Mouse (Mus musculus) left cerebral cortex, postnatal 36 days (tissue): ENCODE measurements around the gene Ifi47. TPM values are rescaled to one million over a fixed set of nuclear protein-coding genes. Genes with fewer than 3 reads are reported as not detected.
"Not testable (repeated sequence)": the region's sequence is repeated elsewhere in the genome, so short reads cannot be mapped to it uniquely, and the experiment has no call there.

Experiments used
- DNase-seq, 2 experiments: peaks; one replicate each; pipeline ENCODE4 v3.0.0; 2021 to 2022; ENCODE audit warnings: low spot score in 2 of 2, mixed read lengths in 1 of 2
- intact Hi-C: fragments of 180-260 bp; cut with DNase I; formaldehyde crosslinking; loops from one replicate; pipeline ENCODE4 v1.15.1; 2025
- total RNA-seq, 2 experiments: library from RNA; stranded (reverse); gene quantifications; 2 replicates each; pipeline ENCODE4 v1.2.3; 2021

The Ifi47 gene
- total RNA-seq = under 1 TPM in 1 of 2 experiments, not detected in 1; 0.74 TPM

- DNase-seq, intact Hi-C loops: not testable (repeated sequence)
Measured at GRCm38 (mm10) chr11:49076001-49076757, at the start of gene Ifi47. TSS of gene Ifi47 (plus strand) at chr11:49076587.

DNA sequence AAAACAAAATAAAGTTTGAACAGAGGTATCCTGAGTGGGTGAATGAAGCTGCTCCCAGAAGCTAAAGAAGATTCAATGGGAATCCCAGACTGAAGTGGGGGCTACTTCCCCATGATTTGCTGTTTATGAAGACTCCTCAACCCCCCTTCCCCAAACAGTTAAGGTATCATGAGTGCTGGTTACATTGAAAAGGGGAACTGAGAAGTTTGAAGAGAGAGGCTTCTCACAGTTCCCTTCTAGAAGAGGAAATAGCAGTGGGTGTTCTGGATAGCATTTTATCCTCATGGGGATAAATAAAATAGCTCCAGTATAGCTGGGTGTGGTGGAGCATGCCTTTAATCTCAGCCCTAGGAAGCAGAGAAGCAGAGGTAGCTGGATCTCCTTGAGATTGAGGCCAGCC, 26.3 kb upstream of the Ifi47 start:
- DNase-seq, intact Hi-C loops: not testable (repeated sequence)

GRCm38 (mm10) chr11:49051093-49051891, 25.1 kb upstream of the Ifi47 start, which contains the start of gene 9930111J21Rik2:
TSS of gene 9930111J21Rik2 (minus strand) at chr11:49051242.
- intact Hi-C loops, DNase-seq: not testable (repeated sequence)

DNA sequence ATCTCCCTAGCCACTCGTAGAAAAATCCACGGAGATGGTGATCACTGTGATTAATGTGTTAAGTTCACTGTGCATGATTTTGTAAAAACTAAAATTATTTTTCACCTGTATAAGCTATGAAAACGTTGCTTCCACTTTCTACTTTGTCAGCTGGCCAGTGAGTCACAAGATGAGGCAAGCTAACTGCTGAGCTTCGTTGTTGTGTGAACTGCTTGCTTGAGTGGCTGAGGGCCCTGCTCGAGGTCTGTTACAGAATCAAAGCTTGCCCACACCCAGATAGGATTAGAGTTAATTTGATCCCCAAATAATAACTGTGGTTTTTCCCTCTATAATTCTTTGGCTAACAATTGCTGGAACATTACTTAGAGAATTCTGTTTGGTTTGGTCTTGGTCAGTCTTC, 24.5 kb upstream of the Ifi47 start:
- intact Hi-C loops, DNase-seq: not testable (repeated sequence)

DNA sequence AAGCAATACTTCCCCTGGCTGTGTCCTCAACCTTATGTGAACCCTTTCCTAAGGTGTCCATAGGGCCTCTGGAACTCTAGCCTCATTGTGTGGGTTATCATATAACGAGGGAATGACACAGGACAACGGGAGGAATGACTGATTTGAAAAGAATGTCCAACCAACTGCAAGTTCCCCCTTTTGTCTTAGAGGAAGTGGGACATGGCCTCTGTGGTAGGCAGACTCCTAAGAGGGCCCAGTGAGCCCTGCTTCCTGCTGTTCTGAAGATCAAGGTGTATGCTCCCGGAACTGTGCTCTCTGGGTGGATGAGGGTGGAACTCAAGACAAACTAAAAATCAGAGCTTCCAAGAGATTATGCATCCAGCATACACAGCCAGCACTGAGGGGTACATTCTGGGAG, 16.3 kb upstream of the Ifi47 start:
- not testable (repeated sequence) for DNase-seq
- intact Hi-C loops = loop anchor here (10.0 kb wide), 1 partner anchor 65 kb away; the partner anchor contains the start of genes Gm12185 and Tgtp1

DNA sequence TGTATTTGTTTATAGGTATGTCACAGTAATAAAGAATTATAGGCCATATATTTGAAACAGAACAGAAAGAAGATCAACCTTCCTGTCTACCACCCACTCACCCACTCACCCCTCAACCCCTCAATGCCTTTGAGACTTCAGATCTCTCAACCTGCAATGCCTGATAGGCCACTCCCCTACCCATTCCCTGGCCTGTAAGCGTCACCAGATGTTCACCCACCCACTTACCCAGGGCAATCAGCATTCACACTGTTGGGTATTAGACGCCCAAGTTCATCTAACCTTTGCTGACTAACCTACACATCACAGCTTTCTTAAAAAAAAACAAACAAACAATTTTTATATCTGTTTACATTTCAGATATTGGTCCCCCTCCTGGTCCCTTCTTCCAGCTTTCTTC, 14.5 kb upstream of the Ifi47 start:
- intact Hi-C loops = loop anchor here (10.0 kb wide), 1 partner anchor 67 kb away; the partner anchor contains the start of genes Gm12185 and Tgtp1
- DNase-seq = not testable (repeated sequence)

- intact Hi-C loops = loop anchor here (10.0 kb wide), 1 partner anchor 69 kb away; the partner anchor contains the start of genes Gm12185 and Tgtp1
- DNase-seq = not testable (repeated sequence)
Measured at GRCm38 (mm10) chr11:49063713-49064469, 12.5 kb upstream of the Ifi47 start, which contains the start of gene Tgtp2. TSS of gene Tgtp2 (minus strand) at chr11:49064206.

DNA sequence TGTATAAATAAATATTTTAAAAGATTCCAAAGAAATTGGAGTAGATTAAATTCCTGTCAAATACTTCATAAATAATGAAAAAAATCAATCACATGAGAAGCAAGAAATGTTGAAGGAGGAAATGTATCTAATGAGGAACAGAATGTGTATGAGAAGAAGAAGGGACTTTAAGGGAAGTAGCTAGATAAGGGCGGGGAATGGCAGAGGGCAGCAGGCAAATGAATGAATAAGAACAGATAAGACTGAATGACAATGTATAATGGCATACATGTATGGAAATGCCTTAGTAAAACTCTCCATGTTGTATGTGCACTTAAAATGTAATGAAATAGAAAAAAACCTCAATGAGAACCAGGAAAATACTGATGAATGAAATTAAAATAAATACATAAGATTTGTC, 8.0 kb upstream of the Ifi47 start:
- intact Hi-C loops = loop anchor here (10.0 kb wide), 1 partner anchor 74 kb away; the partner anchor contains the start of genes Gm12185 and Tgtp1
- DNase-seq = no peak

GRCm38 (mm10) chr11:49077012-49077411, 625 bp downstream of the Ifi47 start:
- DNase-seq = no peak
- intact Hi-C loops = no loop called here

- intact Hi-C loops = loop anchor here (1.0 kb wide), 1 partner anchor 157 kb away; no protein-coding TSS in a partner anchor
Measured at GRCm38 (mm10) chr11:49078719-49079118, 2.3 kb downstream of the Ifi47 start.

GRCm38 (mm10) chr11:49080636-49081035, 4.2 kb downstream of the Ifi47 start:
- no peak for DNase-seq
- intact Hi-C loops = no loop called here

More at GRCm38 (mm10) chr11:49078719-49079118, 2.3 kb downstream of the Ifi47 start:
- DNase-seq = no peak

- no peak for DNase-seq
- intact Hi-C loops = no loop called here
Measured at GRCm38 (mm10) chr11:49081356-49081755, 5.0 kb downstream of the Ifi47 start.

DNA sequence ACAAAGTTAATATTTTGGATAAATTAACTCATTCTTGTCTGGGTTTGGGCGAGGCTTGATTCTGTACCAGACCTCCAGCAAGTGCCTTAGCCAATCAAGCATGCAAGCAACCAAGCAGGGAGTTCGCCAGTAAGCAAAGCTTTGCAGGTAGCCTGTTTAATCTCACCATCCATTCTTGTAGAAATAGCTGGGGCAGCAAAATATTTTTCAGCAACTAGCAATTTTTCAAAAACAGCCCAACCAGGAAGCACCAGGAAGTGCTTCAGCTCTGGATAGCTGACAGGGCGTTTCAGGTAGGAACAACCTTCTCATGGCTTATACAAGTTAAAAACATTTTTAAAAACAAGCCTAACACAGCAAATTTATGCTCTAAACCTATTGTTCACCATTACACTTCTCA, 5.5 kb downstream of the Ifi47 start:
- intact Hi-C loops = no loop called here

DNA sequence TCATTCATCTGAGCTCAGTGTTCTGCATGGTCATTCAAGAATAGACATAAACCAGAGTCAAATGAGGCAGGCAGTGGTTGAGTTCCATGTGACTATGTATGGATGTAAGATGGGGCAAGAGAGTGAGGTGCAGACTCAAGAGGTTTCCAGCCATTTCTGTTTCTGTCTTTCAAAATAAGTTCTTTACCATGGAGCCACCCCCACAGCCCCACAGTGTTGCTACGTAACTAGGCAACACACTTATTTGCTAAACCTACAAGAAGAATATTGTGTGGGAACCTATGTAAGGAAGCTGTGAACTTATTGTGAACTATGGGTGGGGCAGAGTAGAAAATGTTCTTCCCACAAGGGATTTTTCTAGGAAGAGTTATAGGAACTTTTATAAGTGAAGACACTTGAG, 6.8 kb downstream of the Ifi47 start:
- intact Hi-C loops = no loop called here
- DNase-seq = peak in 1 of 2 experiments; percentile 11

More for the DNA sequence above, 5.5 kb downstream of the Ifi47 start:
- DNase-seq = no peak

DNA sequence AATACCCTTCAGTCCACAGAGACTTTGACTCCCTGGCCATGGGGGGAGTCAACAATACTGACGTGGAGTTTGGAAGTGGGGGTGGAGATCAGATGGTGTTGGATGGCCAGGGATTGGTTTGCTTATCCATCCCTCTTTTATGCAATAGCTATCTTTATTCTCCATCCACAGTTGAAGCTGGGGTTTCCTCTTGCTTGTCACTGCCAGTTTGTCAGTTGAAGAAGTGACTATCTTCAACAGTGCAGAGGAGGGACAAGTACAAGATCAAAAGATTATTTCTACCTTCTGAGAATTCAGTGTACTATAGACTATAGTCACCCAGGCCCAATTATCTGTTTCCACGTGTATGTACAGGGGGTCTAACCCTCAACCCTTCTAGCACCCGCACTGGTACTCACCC, 7.4 kb downstream of the Ifi47 start:
- no peak for DNase-seq
- intact Hi-C loops = no loop called here

- no peak for DNase-seq
- intact Hi-C loops = no loop called here
Measured at GRCm38 (mm10) chr11:49084385-49084784, 8.0 kb downstream of the Ifi47 start.

GRCm38 (mm10) chr11:49084875-49085274, 8.5 kb downstream of the Ifi47 start:
- intact Hi-C loops = no loop called here
- DNase-seq = no peak

GRCm38 (mm10) chr11:49086858-49087361, 10.5 kb downstream of the Ifi47 start:
- intact Hi-C loops = no loop called here
- no peak for DNase-seq
